Mouse (Mus musculus): Measurements from ENCODE around the gene Slc12a8. TPM values are rescaled to one million over a fixed set of nuclear protein-coding genes. Genes with fewer than 3 reads are reported as not detected.
A peak's percentile ranks its signal among the peaks of the same experiment; 100 is the strongest.

Slc12a8 gene
- polyA plus RNA-seq, 1 experiment, result 5.9 TPM

- TF ChIP-seq POLR2A (IDR thresholded peaks at IDR 0.05; ENCODE audit: insufficient read depth, low read length) (no peak), EP300 (IDR thresholded peaks at IDR 0.05; ENCODE audit: insufficient read depth, low read depth, low read length) (0 out of 2 replicates have a peak, but pooled peaks have one; percentile 34), CTCF (IDR thresholded peaks at IDR 0.05; ENCODE audit: low read depth, low read length) (no peak)
- H3K9me3 ChIP-seq (replicated peaks; ENCODE audit: control insufficient read depth, insufficient read depth, low read length, poor library complexity, severe bottlenecking), result peaks cover 21% of the 10 kb centered on the region
- peaks cover 3% of the 10 kb centered on the region for H3K4me1 ChIP-seq (ENCODE audit: control insufficient read depth, insufficient read depth, low read length)
- no peak overlapping the region for H3K9ac ChIP-seq (ENCODE audit: low read depth, poor library complexity, severe bottlenecking)
- H3K27me3 ChIP-seq (ENCODE audit: control insufficient read depth, insufficient read depth, low read length, poor library complexity, severe bottlenecking), result no peaks in the 10 kb centered on the region
- H3K4me3 ChIP-seq (ENCODE audit: low read depth, low read length), result no peak overlapping the region
- H3K36me3 ChIP-seq (ENCODE audit: control insufficient read depth, insufficient read depth, low read length, poor library complexity, severe bottlenecking), result no peaks in the 10 kb centered on the region
- no peak overlapping the region for H3K27ac ChIP-seq (ENCODE audit: insufficient read depth, low read length)
Observed at GRCm38 (mm10) chr16:33512555-33512954, 4.6 kb upstream of the Slc12a8 start.

GRCm38 (mm10) chr16:33517627-33518026 lies 499 bp downstream of the Slc12a8 start:
- H3K4me1 ChIP-seq (ENCODE audit: control insufficient read depth, insufficient read depth, low read length), result peaks cover 6% of the 10 kb centered on the region
- H3K27ac ChIP-seq (ENCODE audit: insufficient read depth, low read length), result peak overlapping the region; percentile 96
- H3K27me3 ChIP-seq (ENCODE audit: control insufficient read depth, insufficient read depth, low read length, poor library complexity, severe bottlenecking), result no peaks in the 10 kb centered on the region
- H3K9me3 ChIP-seq (replicated peaks; ENCODE audit: control insufficient read depth, insufficient read depth, low read length, poor library complexity, severe bottlenecking), result no peaks in the 10 kb centered on the region
- peak overlapping the region; percentile 65 for H3K4me3 ChIP-seq (ENCODE audit: low read depth, low read length)
- H3K36me3 ChIP-seq (ENCODE audit: control insufficient read depth, insufficient read depth, low read length, poor library complexity, severe bottlenecking), result no peaks in the 10 kb centered on the region
- TF ChIP-seq EP300 (IDR thresholded peaks at IDR 0.05; ENCODE audit: insufficient read depth, low read depth, low read length) (no peak), CTCF (IDR thresholded peaks at IDR 0.05; ENCODE audit: low read depth, low read length) (no peak), POLR2A (IDR thresholded peaks at IDR 0.05; ENCODE audit: insufficient read depth, low read length) (no peak)
- peak overlapping the region; percentile 70 for H3K9ac ChIP-seq (ENCODE audit: low read depth, poor library complexity, severe bottlenecking)

GRCm38 (mm10) chr16:33518236-33518635 lies 1.1 kb downstream of the Slc12a8 start:
- peaks cover 6% of the 10 kb centered on the region for H3K4me1 ChIP-seq (ENCODE audit: control insufficient read depth, insufficient read depth, low read length)
- H3K9ac ChIP-seq (ENCODE audit: low read depth, poor library complexity, severe bottlenecking), result peak overlapping the region; percentile 70
- no peak for TF ChIP-seq EP300 (IDR thresholded peaks at IDR 0.05; ENCODE audit: insufficient read depth, low read depth, low read length)
- TF ChIP-seq POLR2A (IDR thresholded peaks at IDR 0.05; ENCODE audit: insufficient read depth, low read length), result no peak
- TF ChIP-seq CTCF (IDR thresholded peaks at IDR 0.05; ENCODE audit: low read depth, low read length), result no peak
- H3K4me3 ChIP-seq (ENCODE audit: low read depth, low read length), result peak overlapping the region; percentile 65
- H3K27me3 ChIP-seq (ENCODE audit: control insufficient read depth, insufficient read depth, low read length, poor library complexity, severe bottlenecking), result no peaks in the 10 kb centered on the region
- H3K27ac ChIP-seq (ENCODE audit: insufficient read depth, low read length), result peak overlapping the region; percentile 96
- H3K36me3 ChIP-seq (ENCODE audit: control insufficient read depth, insufficient read depth, low read length, poor library complexity, severe bottlenecking), result no peaks in the 10 kb centered on the region
- no peaks in the 10 kb centered on the region for H3K9me3 ChIP-seq (replicated peaks; ENCODE audit: control insufficient read depth, insufficient read depth, low read length, poor library complexity, severe bottlenecking)

- Histone ChIP-seq H3K4me3 (ENCODE audit: low read depth, low read length) (no peak overlapping the region), H3K27me3 (ENCODE audit: control insufficient read depth, insufficient read depth, low read length, poor library complexity, severe bottlenecking) (no peaks in the 10 kb centered on the region), H3K36me3 (ENCODE audit: control insufficient read depth, insufficient read depth, low read length, poor library complexity, severe bottlenecking) (no peaks in the 10 kb centered on the region), H3K27ac (ENCODE audit: insufficient read depth, low read length) (no peak overlapping the region), H3K9me3 (replicated peaks; ENCODE audit: control insufficient read depth, insufficient read depth, low read length, poor library complexity, severe bottlenecking) (no peaks in the 10 kb centered on the region), H3K9ac (ENCODE audit: low read depth, poor library complexity, severe bottlenecking) (no peak overlapping the region), H3K4me1 (ENCODE audit: control insufficient read depth, insufficient read depth, low read length) (peaks cover 6% of the 10 kb centered on the region)
- TF ChIP-seq EP300 (IDR thresholded peaks at IDR 0.05; ENCODE audit: insufficient read depth, low read depth, low read length) (no peak), POLR2A (IDR thresholded peaks at IDR 0.05; ENCODE audit: insufficient read depth, low read length) (no peak), CTCF (IDR thresholded peaks at IDR 0.05; ENCODE audit: low read depth, low read length) (no peak)
Observed at GRCm38 (mm10) chr16:33519916-33520568, 2.9 kb downstream of the Slc12a8 start.

- H3K9me3 ChIP-seq (replicated peaks; ENCODE audit: control insufficient read depth, insufficient read depth, low read length, poor library complexity, severe bottlenecking), result no peaks in the 10 kb centered on the region
- no peak overlapping the region for H3K9ac ChIP-seq (ENCODE audit: low read depth, poor library complexity, severe bottlenecking)
- H3K36me3 ChIP-seq (ENCODE audit: control insufficient read depth, insufficient read depth, low read length, poor library complexity, severe bottlenecking), result no peaks in the 10 kb centered on the region
- H3K4me1 ChIP-seq (ENCODE audit: control insufficient read depth, insufficient read depth, low read length), result peaks cover 3% of the 10 kb centered on the region
- TF ChIP-seq POLR2A (IDR thresholded peaks at IDR 0.05; ENCODE audit: insufficient read depth, low read length), result no peak
- TF ChIP-seq CTCF (IDR thresholded peaks at IDR 0.05; ENCODE audit: low read depth, low read length), result peak; percentile 1
- no peak overlapping the region for H3K4me3 ChIP-seq (ENCODE audit: low read depth, low read length)
- no peak overlapping the region for H3K27ac ChIP-seq (ENCODE audit: insufficient read depth, low read length)
- H3K27me3 ChIP-seq (ENCODE audit: control insufficient read depth, insufficient read depth, low read length, poor library complexity, severe bottlenecking), result no peaks in the 10 kb centered on the region
Observed at GRCm38 (mm10) chr16:33522516-33522915, 5.4 kb downstream of the Slc12a8 start.

- Histone ChIP-seq H3K4me1 (ENCODE audit: control insufficient read depth, insufficient read depth, low read length) (no peaks in the 10 kb centered on the region), H3K36me3 (ENCODE audit: control insufficient read depth, insufficient read depth, low read length, poor library complexity, severe bottlenecking) (no peaks in the 10 kb centered on the region), H3K27ac (ENCODE audit: insufficient read depth, low read length) (no peak overlapping the region), H3K9me3 (replicated peaks; ENCODE audit: control insufficient read depth, insufficient read depth, low read length, poor library complexity, severe bottlenecking) (no peaks in the 10 kb centered on the region), H3K9ac (ENCODE audit: low read depth, poor library complexity, severe bottlenecking) (no peak overlapping the region), H3K4me3 (ENCODE audit: low read depth, low read length) (no peak overlapping the region), H3K27me3 (ENCODE audit: control insufficient read depth, insufficient read depth, low read length, poor library complexity, severe bottlenecking) (no peaks in the 10 kb centered on the region)
- TF ChIP-seq CTCF (IDR thresholded peaks at IDR 0.05; ENCODE audit: low read depth, low read length) (no peak), POLR2A (IDR thresholded peaks at IDR 0.05; ENCODE audit: insufficient read depth, low read length) (no peak), EP300 (IDR thresholded peaks at IDR 0.05; ENCODE audit: insufficient read depth, low read depth, low read length) (no peak)
Observed at GRCm38 (mm10) chr16:33523571-33523970, 6.4 kb downstream of the Slc12a8 start.

Measured in ES-Bruce4 (cell line).